Comparison of ENCODE assay signal across 9 mouse cellular contexts in the genomic region with DNA sequence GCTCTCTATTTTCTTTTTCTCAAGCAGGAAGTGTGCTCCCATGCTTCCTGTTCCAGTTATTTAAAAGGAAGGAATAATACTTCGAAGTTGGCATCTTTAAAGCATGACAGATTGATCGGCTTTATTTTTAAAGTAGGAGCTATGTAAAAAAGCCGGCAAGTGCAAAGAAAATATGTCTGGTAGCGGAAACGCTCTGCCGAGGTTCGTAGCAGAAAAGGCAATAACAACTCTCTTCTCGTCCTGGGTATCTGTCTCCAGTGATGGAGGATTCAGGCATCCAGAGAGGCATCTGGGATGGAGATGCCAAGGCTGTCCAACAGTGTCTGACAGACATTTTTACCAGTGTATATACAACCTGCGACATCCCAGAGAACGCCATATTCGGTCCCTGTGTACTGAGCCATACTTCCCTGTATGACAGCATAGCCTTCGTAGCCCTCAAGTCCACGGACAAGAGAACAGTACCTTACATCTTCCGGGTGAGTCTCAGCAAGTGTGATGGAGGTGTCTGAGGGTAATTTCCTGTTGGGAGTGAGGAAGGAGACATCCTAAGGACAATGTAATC. TPM values are rescaled to one million over a fixed set of nuclear protein-coding genes. Genes with fewer than 3 reads are reported as not detected.
DNase-seq lines count a peak whose midpoint lies in the region; ATAC-seq and TF ChIP-seq lines count a peak whose summit lies in the region.
"Had no signal": no experiment of that assay in that cellular context is flagged by ENCODE, and none has a peak within 500 bp of the region (broad histone marks: within the 10 kb centered on the region; RNA-seq: fewer than 3 reads in every experiment).

No protein-coding gene starts in this region.

- TF ChIP-seq POLR2A in cerebellum, adult 2 months (IDR thresholded peaks at IDR 0.05; ENCODE audit: borderline replicate concordance, insufficient read depth, low read length): no peak
- TF ChIP-seq POLR2A in lung, adult 2 months (IDR thresholded peaks at IDR 0.05; ENCODE audit: borderline replicate concordance, extremely low read depth, low read depth, low read length): no peak

- peaks cover 3% of the 10 kb centered on the region; the same call in 1 of the 2 replicates for H3K4me1 ChIP-seq in cerebellum, adult 2 months (ENCODE audit: control insufficient read depth, insufficient read depth, low read length)
- peaks cover 6% of the 10 kb centered on the region; the same call in 1 of the 2 replicates for H3K4me1 ChIP-seq in lung, adult 2 months (ENCODE audit: control insufficient read depth, insufficient read depth, low read length)
- H3K4me1 ChIP-seq in hindbrain, embryonic 15.5 days (replicated peaks): peaks cover 43% of the 10 kb centered on the region
- peaks cover 46% of the 10 kb centered on the region for H3K4me1 ChIP-seq in neural tube, embryonic 12.5 days

- peak overlapping the region; percentile 9; the same call in 1 of the 2 replicates for H3K9ac ChIP-seq in hindbrain, embryonic 15.5 days
- H3K9ac ChIP-seq in neural tube, embryonic 12.5 days: peak overlapping the region; percentile 65

- no peak for TF ChIP-seq CTCF in cerebellum, adult 2 months (IDR thresholded peaks at IDR 0.05; ENCODE audit: borderline replicate concordance, insufficient read depth, low read depth, low read length)
- no peak for TF ChIP-seq CTCF in lung, adult 2 months (IDR thresholded peaks at IDR 0.05; ENCODE audit: insufficient read depth, low read length)

- DNase-seq in cerebellum, adult 2 months: peak in 1 of 2 experiments; percentile 44
- DNase-seq in cerebellum, adult 9-11 months: no peak
- DNase-seq in lung, adult 2 months: no peak
- DNase-seq in lung, adult 18-20 months: no peak
- DNase-seq in kidney, postnatal 25 days: no peak
- no peak for DNase-seq in urinary bladder, postnatal 4 days (ENCODE audit: low spot score in 2 of 2)

- no peaks in the 10 kb centered on the region for H3K9me3 ChIP-seq in hindbrain, embryonic 15.5 days
- H3K9me3 ChIP-seq in neural tube, embryonic 12.5 days: no peaks in the 10 kb centered on the region

- H3K27ac ChIP-seq in cerebellum, adult 2 months (ENCODE audit: insufficient read depth, low read length): 0 out of 2 replicates have a peak overlapping the region, but pooled peaks have one; percentile 34
- peak overlapping the region; percentile 21; the same call in 1 of the 2 replicates for H3K27ac ChIP-seq in hindbrain, embryonic 15.5 days (replicated peaks)
- H3K27ac ChIP-seq in neural tube, embryonic 12.5 days: no peak overlapping the region

- H3K4me2 ChIP-seq in hindbrain, embryonic 15.5 days: peak overlapping the region; percentile 86
- peak overlapping the region; percentile 99 for H3K4me2 ChIP-seq in neural tube, embryonic 12.5 days (replicated peaks)

- 27% methylated on average over 14 of the region's 14 CpGs for WGBS in cerebellum, adult 2 months
- WGBS in lung, adult 2 months: 11% methylated on average over 14 of the region's 14 CpGs
- 4% methylated on average over 14 of the region's 14 CpGs for WGBS in hindbrain, embryonic 15.5 days
- 1% methylated on average over 14 of the region's 14 CpGs for WGBS in neural tube, embryonic 12.5 days

- H3K36me3 ChIP-seq in hindbrain, embryonic 15.5 days: no peaks in the 10 kb centered on the region
- no peaks in the 10 kb centered on the region for H3K36me3 ChIP-seq in neural tube, embryonic 12.5 days

- no peak for ATAC-seq in hindbrain, embryonic 15.5 days (ENCODE audit: low FRiP score, low read depth)
- no peak for ATAC-seq in neural tube, embryonic 12.5 days (ENCODE audit: low FRiP score, low read depth)
- ATAC-seq: Patski had no signal

- peak overlapping the region; percentile 60 for H3K4me3 ChIP-seq in cerebellum, adult 2 months (replicated peaks; ENCODE audit: insufficient read depth, low read depth, low read length)
- H3K4me3 ChIP-seq in lung, adult 2 months (replicated peaks; ENCODE audit: extremely low read depth, low read depth, low read length): peak overlapping the region; percentile 48
- peak overlapping the region; percentile 49 for H3K4me3 ChIP-seq in hindbrain, embryonic 15.5 days
- peak overlapping the region; percentile 39 for H3K4me3 ChIP-seq in neural tube, embryonic 12.5 days

- no peaks in the 10 kb centered on the region for H3K27me3 ChIP-seq in cerebellum, adult 2 months (ENCODE audit: control insufficient read depth, insufficient read depth, low read length)
- peaks cover 53% of the 10 kb centered on the region for H3K27me3 ChIP-seq in hindbrain, embryonic 15.5 days
- peaks cover 43% of the 10 kb centered on the region for H3K27me3 ChIP-seq in neural tube, embryonic 12.5 days (replicated peaks)

RNA-seq across cellular contexts. Expression of gene Prdm8, which starts 16.1 kb away (rescaled TPM):
- polyA plus RNA-seq in cerebellum, adult 2 months (2012; rRNA removed): 11.1 and 15.5 TPM in 2 replicates
- polyA plus RNA-seq in lung, adult 2 months (2012; rRNA removed): 3.6 and 4.7 TPM in 2 replicates
- 3.7 and 5.4 TPM in 2 replicates for polyA plus RNA-seq in hindbrain, embryonic 15.5 days (2015; fragmentation: Nextera tagmentation; extraction: Ambion mirVana)
- 5.2 and 6.0 TPM in 2 replicates for polyA plus RNA-seq in neural tube, embryonic 12.5 days (2016; fragmentation: Nextera tagmentation; extraction: Ambion mirVana)
